Mouse (Mus musculus) spleen, adult 2 months (tissue): Measurements from ENCODE around the gene Iqschfp.

ENCODE experiments used
- CTCF ChIP-seq: fragments of 200-500 bp; IDR thresholded peaks from 2 replicates; pipeline ENCODE4 v1.5.1; 2011; ENCODE audit warnings: mild to moderate bottlenecking, inconsistent platforms; ENCODE audit not compliant: insufficient read depth, insufficient read length, insufficient replicate concordance; ENCODE audit errors: extremely low read depth
- POLR2A ChIP-seq: fragments of 200-500 bp; IDR thresholded peaks from 2 replicates; pipeline ENCODE4 v1.6.1; 2011; ENCODE audit warnings: low read depth, low read length, inconsistent platforms

- TF ChIP-seq CTCF (no peak), POLR2A (no peak)
These were observed 644.0 kb downstream of the Iqschfp start for GRCm38 (mm10) chr3:68536071-68536470.
